Mouse (Mus musculus): ENCODE data around the gene 1700007K13Rik.

Gene 1700007K13Rik

DNA sequence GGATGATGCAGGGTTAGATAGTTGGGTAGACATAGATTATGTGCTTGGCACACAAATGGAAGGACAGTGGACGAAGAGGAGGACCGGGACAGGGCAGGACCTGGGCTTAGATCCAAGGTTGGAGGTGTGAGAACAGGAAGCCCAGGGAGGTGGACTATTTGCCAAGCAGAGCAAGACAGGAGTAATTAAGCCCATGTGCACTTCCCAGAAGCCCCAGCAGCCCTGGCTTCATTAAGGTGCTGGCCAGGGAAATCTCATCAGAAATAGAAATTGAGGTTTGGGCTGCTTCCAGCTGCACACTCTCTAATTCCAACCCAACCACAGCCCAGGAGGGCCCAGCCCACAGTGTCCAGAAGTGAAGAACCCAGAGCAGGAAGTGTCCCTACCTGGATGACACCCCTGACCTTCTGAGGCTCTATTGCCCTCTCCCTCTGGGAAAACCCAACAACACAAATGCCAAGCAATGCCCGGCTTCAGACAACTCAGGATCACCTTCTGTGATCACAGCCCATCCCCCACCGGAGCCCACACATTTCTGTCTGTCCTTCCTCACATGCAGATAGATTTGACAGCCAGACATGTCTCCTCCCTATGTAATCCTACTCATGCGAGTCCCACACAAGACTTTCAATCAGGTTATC lies 51.9 kb downstream of the 1700007K13Rik start:
- no peak for DNase-seq

DNA sequence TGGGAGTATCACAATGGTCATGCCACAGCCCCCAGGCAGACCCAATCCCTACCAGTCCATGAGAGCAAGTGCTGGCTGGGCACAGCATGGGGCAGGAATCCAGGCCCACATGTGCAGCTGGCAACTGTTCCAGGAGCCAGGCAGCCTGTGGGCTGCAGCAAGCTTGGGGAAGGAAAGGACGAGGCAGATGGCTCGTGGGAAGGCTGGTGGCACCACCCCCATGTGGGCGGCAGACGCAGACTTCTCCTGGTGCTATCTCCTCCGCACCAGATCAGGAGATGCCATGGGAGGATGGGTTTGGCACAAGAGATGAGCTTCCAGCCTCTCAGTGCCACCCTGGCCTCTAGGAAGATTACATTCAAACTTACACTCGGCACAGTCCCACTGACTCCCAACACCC lies 53.2 kb downstream of the 1700007K13Rik start:
- DNase-seq = no peak

All from kidney, adult 18-20 months (tissue).